Mouse (Mus musculus): ENCODE data around the gene Ptprb. TPM values are rescaled to one million over a fixed set of nuclear protein-coding genes. Genes with fewer than 3 reads are reported as not detected.

The Ptprb gene
- not detected for polyA plus RNA-seq (2017; shearing (Covaris generic))

GRCm38 (mm10) chr10:116275280-116275679 is at the start of gene Ptprb:
Gene Ptprb (plus strand): TSS chr10:116275523.

Other genes with a start within 250 kb of the Ptprb start
- gene 4933416C03Rik, start 161.6 kb upstream of the Ptprb start, polyA plus RNA-seq (2017; shearing (Covaris generic)) = 0.28 TPM
- gene Kcnmb4, start 198.4 kb downstream of the Ptprb start, polyA plus RNA-seq (2017; shearing (Covaris generic)) = 5.1 TPM